Mouse (Mus musculus): ENCODE data around the gene Madcam1. TPM values are rescaled to one million over a fixed set of nuclear protein-coding genes. Genes with fewer than 3 reads are reported as not detected.
"Not testable (repeated sequence)": the region's sequence is repeated elsewhere in the genome, so short reads cannot be mapped to it uniquely, and the experiment has no call there.

Madcam1 gene
- polyA plus RNA-seq, 1 experiment: not detected

DNA sequence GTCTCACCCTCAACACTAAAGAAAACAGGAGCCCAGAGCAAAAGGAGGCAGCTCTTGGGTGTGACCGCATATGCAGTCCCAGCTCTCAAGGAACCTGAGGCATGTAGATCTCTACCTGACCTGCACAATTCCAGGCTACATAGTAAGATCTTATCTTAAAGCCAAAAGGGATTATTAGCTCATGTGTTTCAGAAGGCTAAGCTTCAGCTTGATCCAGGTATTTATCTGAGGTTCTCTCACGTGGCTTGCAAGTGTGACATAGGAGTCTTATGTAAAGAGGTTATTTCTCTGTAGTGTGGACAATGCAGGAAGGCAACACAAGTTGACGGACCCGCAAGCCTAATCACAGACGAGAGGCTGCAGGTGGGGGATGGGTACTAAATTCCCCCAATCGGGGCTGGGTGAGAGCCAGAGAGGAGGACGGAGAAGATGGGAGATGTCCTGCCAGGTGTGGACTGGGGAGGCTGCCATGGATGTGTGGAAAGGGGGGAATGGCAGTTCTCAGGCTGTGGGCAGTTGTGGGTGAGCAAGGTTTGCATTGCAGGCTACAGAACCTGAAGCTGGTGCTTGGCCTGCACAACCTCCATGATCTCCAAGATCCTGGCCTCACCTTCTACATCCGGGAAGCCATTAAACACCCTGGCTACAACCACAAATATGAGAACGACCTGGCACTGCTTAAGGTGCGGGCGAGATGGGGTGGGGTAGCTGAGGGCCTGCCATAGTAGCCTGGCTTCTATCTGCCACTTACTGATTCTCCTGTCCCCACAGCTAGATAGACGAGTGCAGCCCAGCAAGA, 29.4 kb downstream of the Madcam1 start:
- Histone ChIP-seq H3K4me1 (ENCODE audit: control insufficient read depth, insufficient read depth, low read length) (peaks cover 8% of the 10 kb centered on the region), H3K27ac (ENCODE audit: insufficient read depth, low read depth, low read length) (no peak overlapping the region), H3K4me3 (ENCODE audit: insufficient read depth, low read depth, low read length) (no peak overlapping the region)
- 79% methylated on average over 12 of the region's 12 CpGs for WGBS
- TF ChIP-seq CTCF (IDR thresholded peaks at IDR 0.05; ENCODE audit: insufficient read depth, low read depth, low read length) (no peak), POLR2A (IDR thresholded peaks at IDR 0.05; ENCODE audit: insufficient read depth, low read depth, low read length) (no peak)

DNA sequence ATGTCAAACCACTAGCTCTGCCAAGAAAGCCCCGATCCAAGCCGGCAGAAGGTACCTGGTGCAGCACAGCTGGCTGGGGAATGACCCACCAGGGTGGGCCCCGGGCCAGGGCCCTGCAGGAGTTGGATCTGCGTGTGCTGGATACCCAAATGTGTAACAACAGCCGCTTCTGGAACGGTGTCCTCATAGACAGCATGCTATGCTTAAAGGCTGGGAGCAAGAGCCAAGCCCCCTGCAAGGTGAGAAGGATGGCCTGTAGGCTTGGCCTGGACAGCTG, 30.0 kb downstream of the Madcam1 start:
- 82% methylated on average over 6 of the region's 6 CpGs for WGBS
- H3K4me3 ChIP-seq (ENCODE audit: insufficient read depth, low read depth, low read length): no peak overlapping the region
- no peak overlapping the region for H3K27ac ChIP-seq (ENCODE audit: insufficient read depth, low read depth, low read length)
- H3K4me1 ChIP-seq (ENCODE audit: control insufficient read depth, insufficient read depth, low read length): peaks cover 8% of the 10 kb centered on the region
- TF ChIP-seq CTCF (IDR thresholded peaks at IDR 0.05; ENCODE audit: insufficient read depth, low read depth, low read length): no peak
- no peak for TF ChIP-seq POLR2A (IDR thresholded peaks at IDR 0.05; ENCODE audit: insufficient read depth, low read depth, low read length)

DNA sequence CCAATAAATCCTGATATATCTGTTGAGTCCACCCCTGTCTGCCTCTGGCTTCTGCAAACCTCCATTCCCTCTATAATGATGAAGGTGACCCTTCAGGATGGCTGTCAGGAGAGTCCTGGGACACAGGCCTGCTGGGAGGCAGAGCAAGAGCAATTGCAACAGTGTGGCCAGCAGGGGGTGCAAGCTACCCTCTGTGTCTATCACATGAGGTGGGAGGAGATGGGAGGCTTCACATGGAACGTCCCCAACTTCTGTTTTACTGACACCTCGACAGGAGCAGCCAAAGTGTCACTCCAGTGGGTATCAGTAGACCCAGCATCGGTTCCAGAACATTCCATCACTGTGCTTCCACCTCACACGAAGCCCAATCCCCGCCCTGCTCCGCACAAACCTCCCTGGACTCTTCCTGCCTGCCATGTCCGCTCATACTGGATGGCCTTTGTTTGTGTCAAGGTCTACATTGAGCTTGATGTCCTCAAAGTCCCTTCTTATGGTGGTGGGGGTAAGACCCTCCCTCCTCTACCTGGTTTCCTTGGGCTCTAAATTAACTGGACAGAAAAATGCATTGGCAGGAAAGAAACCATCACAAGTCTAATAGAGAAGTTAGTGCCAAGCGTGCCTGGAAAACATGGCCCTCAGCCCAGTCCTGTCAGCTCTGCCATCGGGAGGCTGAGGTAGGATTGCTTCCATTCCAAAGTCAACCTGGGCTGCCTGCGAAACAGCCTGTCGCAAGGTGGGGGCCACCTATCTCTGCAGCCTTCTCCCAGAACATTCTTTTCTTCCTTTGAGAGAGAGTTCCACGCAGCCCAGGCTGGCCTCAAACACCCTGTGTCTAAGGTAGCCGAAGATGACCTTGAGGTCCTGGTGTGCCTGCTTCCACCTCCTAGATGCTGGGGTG, 31.1 kb downstream of the Madcam1 start:
- Histone ChIP-seq H3K4me1 (ENCODE audit: control insufficient read depth, insufficient read depth, low read length) (peaks cover 8% of the 10 kb centered on the region), H3K27ac (ENCODE audit: insufficient read depth, low read depth, low read length) (peak overlapping the region; percentile 61), H3K4me3 (ENCODE audit: insufficient read depth, low read depth, low read length) (no peak overlapping the region)
- 55% methylated on average over 13 of the region's 13 CpGs for WGBS
- peak; percentile 50; the same call in 1 of the 2 replicates for TF ChIP-seq CTCF (IDR thresholded peaks at IDR 0.05; ENCODE audit: insufficient read depth, low read depth, low read length)
- TF ChIP-seq POLR2A (IDR thresholded peaks at IDR 0.05; ENCODE audit: insufficient read depth, low read depth, low read length): no peak

DNA sequence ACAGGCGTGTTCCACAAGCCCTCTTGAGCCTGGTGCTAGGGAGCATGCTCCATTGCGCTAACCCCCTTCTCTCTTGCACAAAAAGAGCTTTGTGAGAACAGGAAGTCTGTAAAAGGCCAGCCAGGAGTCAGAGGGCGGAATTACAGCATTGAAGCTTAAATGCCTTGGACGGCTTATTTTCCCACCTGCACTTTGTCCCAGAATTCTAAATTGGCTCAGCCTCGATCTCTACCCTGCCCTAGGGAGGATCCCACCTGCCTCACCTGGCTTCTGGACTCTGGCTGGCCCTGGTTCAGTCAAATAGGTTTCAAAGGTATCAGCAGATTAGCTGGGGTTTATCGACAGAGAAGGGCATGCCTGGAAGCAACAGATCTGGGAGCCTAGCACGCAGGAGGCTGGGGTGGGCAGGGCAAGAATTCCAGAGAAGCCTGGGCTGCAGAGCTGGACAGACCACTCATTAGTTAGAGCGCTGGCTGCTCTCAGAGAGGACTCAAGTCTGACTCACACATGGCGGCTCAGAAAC, 31.8 kb downstream of the Madcam1 start:
- 60% methylated on average over 9 of the region's 9 CpGs for WGBS
- Histone ChIP-seq H3K27ac (ENCODE audit: insufficient read depth, low read depth, low read length) (peak overlapping the region; percentile 61), H3K4me3 (ENCODE audit: insufficient read depth, low read depth, low read length) (no peak overlapping the region), H3K4me1 (ENCODE audit: control insufficient read depth, insufficient read depth, low read length) (peaks cover 8% of the 10 kb centered on the region)
- no peak for TF ChIP-seq CTCF (IDR thresholded peaks at IDR 0.05; ENCODE audit: insufficient read depth, low read depth, low read length)

DNA sequence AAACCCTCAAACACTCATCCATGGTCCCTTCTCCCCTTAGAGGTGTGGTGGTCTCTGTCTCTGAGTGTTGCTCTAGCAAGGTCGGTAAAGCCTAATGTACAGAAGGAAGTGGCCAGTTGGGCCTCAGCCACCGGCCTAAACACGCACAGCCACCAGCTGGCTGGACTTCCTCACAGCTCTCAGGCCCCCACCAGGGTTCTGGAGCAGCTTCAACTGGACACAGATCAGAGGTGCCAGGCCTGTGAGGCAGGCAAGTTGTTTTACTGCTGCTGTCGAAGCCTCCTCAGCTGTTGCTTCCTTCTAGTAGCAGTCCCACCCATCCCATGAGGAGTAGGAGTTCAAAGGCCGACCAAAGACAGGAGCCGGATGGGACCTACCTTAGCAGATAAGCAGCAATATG, 33.6 kb downstream of the Madcam1 start:
- no peak overlapping the region for H3K27ac ChIP-seq (ENCODE audit: insufficient read depth, low read depth, low read length)
- H3K4me1 ChIP-seq (ENCODE audit: control insufficient read depth, insufficient read depth, low read length): peaks cover 8% of the 10 kb centered on the region
- H3K4me3 ChIP-seq (ENCODE audit: insufficient read depth, low read depth, low read length): no peak overlapping the region
- no peak for TF ChIP-seq CTCF (IDR thresholded peaks at IDR 0.05; ENCODE audit: insufficient read depth, low read depth, low read length)
- TF ChIP-seq POLR2A (IDR thresholded peaks at IDR 0.05; ENCODE audit: insufficient read depth, low read depth, low read length): no peak
- 66% methylated on average over 6 of the region's 6 CpGs for WGBS

DNA sequence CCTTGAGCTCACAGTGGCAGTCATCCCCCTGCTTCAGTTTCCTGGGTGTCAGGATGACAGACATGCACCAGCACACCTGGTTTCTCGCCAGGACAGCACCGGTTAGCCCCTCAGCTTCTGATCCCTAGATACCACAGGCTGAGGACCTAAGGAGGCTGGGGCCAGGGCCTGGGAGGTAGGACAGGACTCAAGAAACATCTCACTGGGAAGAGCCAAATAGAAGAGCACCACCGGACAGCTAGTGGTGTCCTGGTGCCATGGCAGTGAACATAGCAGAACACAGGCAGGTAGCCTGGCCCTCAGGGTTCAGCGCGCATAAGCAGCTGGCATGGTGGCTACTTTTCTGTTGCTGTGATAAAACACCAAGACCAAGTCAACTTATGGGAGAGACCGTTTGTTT, 34.1 kb downstream of the Madcam1 start:
- no peak overlapping the region for H3K4me3 ChIP-seq (ENCODE audit: insufficient read depth, low read depth, low read length)
- peaks cover 8% of the 10 kb centered on the region for H3K4me1 ChIP-seq (ENCODE audit: control insufficient read depth, insufficient read depth, low read length)
- H3K27ac ChIP-seq (ENCODE audit: insufficient read depth, low read depth, low read length): no peak overlapping the region
- no peak for TF ChIP-seq CTCF (IDR thresholded peaks at IDR 0.05; ENCODE audit: insufficient read depth, low read depth, low read length)
- no peak for TF ChIP-seq POLR2A (IDR thresholded peaks at IDR 0.05; ENCODE audit: insufficient read depth, low read depth, low read length)
- WGBS: 93% methylated on average over 6 of the region's 6 CpGs

DNA sequence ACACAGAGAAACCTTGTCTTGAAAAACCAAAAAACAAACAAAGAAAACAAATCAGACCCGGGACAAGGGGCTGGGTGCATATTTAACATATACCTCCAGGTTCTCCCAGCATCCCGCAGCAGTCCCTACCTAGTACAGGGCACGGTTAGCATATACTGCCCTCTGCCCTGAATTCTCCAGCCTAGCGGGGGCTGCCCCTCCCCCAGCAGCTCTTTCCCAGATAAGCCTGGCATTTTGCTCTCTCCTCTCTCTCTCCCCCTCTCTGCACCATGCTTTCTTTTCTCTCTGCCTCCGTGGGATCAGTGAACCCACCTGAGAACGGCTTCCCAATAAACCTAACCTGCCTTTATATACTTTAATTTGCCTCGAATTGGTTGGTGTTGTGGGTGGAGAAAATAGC, 36.3 kb downstream of the Madcam1 start:
- Histone ChIP-seq H3K4me1 (ENCODE audit: control insufficient read depth, insufficient read depth, low read length) (peaks cover 15% of the 10 kb centered on the region), H3K4me3 (ENCODE audit: insufficient read depth, low read depth, low read length) (no peak overlapping the region), H3K27ac (ENCODE audit: insufficient read depth, low read depth, low read length) (no peak overlapping the region)
- TF ChIP-seq POLR2A (IDR thresholded peaks at IDR 0.05; ENCODE audit: insufficient read depth, low read depth, low read length): no peak
- no peak for TF ChIP-seq CTCF (IDR thresholded peaks at IDR 0.05; ENCODE audit: insufficient read depth, low read depth, low read length)
- WGBS: 44% methylated on average over 7 of the region's 7 CpGs

DNA sequence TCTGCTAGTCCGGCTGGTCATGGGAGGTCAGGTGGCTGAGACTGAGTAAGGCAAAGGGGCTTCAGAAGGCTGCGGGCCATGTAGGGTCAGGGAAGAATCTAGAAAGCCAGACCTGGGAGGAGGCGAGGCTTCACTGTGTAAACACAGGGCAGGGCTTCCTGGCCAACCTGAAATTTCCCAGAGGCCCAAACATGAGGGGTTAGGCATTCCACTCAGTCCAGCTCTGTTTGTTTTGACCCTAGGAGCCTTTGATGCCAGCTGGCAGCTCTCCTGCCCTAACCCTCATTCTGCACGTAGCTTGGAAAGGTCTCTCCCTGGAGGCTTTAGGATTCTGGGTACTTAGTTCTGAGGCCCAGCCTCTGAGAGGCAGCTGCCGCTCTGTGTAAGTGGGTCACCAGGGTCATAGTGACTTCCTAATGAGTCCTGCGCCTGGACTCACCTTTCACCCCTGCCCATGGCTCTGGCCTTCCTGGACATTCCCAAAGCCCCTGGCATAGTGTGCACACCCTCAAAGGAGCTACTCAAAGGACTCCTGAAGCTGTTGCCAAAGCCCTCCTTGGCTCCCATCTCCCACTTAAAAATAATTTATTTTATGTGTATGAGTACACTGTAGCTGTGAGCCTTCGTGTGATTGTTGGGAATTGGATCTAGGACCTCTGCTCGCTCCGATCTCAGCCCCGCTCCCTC, 37.2 kb downstream of the Madcam1 start:
- Histone ChIP-seq H3K27ac (ENCODE audit: insufficient read depth, low read depth, low read length) (no peak overlapping the region), H3K4me1 (ENCODE audit: control insufficient read depth, insufficient read depth, low read length) (peaks cover 16% of the 10 kb centered on the region), H3K4me3 (ENCODE audit: insufficient read depth, low read depth, low read length) (no peak overlapping the region)
- 65% methylated on average over 10 of the region's 10 CpGs for WGBS
- no peak for TF ChIP-seq CTCF (IDR thresholded peaks at IDR 0.05; ENCODE audit: insufficient read depth, low read depth, low read length)
- no peak for TF ChIP-seq POLR2A (IDR thresholded peaks at IDR 0.05; ENCODE audit: insufficient read depth, low read depth, low read length)

DNA sequence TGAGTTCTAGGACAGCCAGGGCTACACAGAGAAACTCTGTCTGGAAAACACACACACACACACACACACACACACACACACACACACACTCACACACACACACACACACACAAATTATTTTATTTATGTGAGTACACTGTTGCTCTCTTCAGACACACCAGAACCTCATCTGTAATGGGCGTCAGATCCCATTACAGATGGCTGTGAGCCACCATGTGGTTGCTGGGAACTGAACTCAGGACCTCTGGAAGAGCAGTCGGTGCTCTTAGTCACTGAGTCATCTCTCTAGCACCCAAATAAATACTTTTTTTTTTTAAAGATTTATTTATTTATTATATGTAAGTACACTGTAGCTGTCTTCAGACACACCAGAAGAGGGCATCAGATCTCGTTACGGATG, 38.6 kb downstream of the Madcam1 start:
- H3K4me1 ChIP-seq (ENCODE audit: control insufficient read depth, insufficient read depth, low read length): peaks cover 28% of the 10 kb centered on the region
- 52% methylated on average over 4 of the region's 4 CpGs for WGBS
- H3K4me3 ChIP-seq (ENCODE audit: insufficient read depth, low read depth, low read length); H3K27ac ChIP-seq (ENCODE audit: insufficient read depth, low read depth, low read length): not testable (repeated sequence)

Measured in olfactory bulb, adult 2 months (tissue).